ENCODE assay signal across 14 mouse cellular contexts in genomic region chr2:72551268-72551667, GRCm38 (mm10).
"Had no signal": no experiment of that assay in that cellular context is flagged by ENCODE, and none has a peak within 500 bp of the region (broad histone marks: within the 10 kb centered on the region; RNA-seq: fewer than 3 reads in every experiment).

No protein-coding gene starts in this region.

- H3K36me3 ChIP-seq: limb, embryonic 12.5 days; midbrain, embryonic 12.5 days; neural tube, embryonic 13.5 days had no signal

- H3K9ac ChIP-seq: limb, embryonic 12.5 days; midbrain, embryonic 12.5 days; neural tube, embryonic 13.5 days had no signal

- DNase-seq: kidney, postnatal 10 days; kidney, postnatal 4 days; liver; retina, postnatal 1 day; right cerebral cortex, postnatal 14 days; thymus, postnatal 36 days had no signal

- H3K4me3 ChIP-seq: layer of hippocampus, adult 2 months; limb, embryonic 12.5 days; midbrain, embryonic 12.5 days; neural tube, embryonic 13.5 days had no signal

- ATAC-seq: inflammation-experienced regulatory T-cells, adult 6 months; intestine, postnatal 0 days; midbrain, embryonic 16.5 days had no signal

- H3K27ac ChIP-seq: layer of hippocampus, adult 2 months; limb, embryonic 12.5 days; macrophage; midbrain, embryonic 12.5 days; neural tube, embryonic 13.5 days had no signal

- H3K27me3 ChIP-seq: limb, embryonic 12.5 days; neural tube, embryonic 13.5 days had no signal

- H3K9me3 ChIP-seq: limb, embryonic 12.5 days; midbrain, embryonic 12.5 days; neural tube, embryonic 13.5 days had no signal

- H3K4me2 ChIP-seq: limb, embryonic 12.5 days; midbrain, embryonic 12.5 days; neural tube, embryonic 13.5 days had no signal
